Mouse (Mus musculus) small intestine, adult 2 months (tissue): ENCODE data around the gene Gm49387.

Source experiments
- CTCF ChIP-seq: fragments of 200-500 bp; IDR thresholded peaks from 2 replicates; pipeline ENCODE4 v1.5.1; 2012; ENCODE audit warnings: low read depth, mild to moderate bottlenecking, control low read depth, inconsistent platforms, low read length, moderate library complexity, mixed read lengths; ENCODE audit not compliant: insufficient replicate concordance, insufficient read length; ENCODE audit errors: extremely low read depth
- POLR2A ChIP-seq: fragments of 200-500 bp; IDR thresholded peaks from 2 replicates; pipeline ENCODE4 v1.6.1; 2012; ENCODE audit warnings: low read depth, mild to moderate bottlenecking, control low read depth, inconsistent platforms, low read length, moderate library complexity

- TF ChIP-seq CTCF = no peak
- no peak for TF ChIP-seq POLR2A
Observed at GRCm38 (mm10) chr14:31503406-31503805, 137.3 kb downstream of the Gm49387 start.
